Mouse (Mus musculus): ENCODE measurements around the gene Mafg. TPM values are rescaled to one million over a fixed set of nuclear protein-coding genes. Genes with fewer than 3 reads are reported as not detected.
"Not testable (repeated sequence)": the region's sequence is repeated elsewhere in the genome, so short reads cannot be mapped to it uniquely, and the experiment has no call there.

Gene Mafg
- polyA plus RNA-seq, 1 experiment from 2014 or later: 40.1 TPM

DNA sequence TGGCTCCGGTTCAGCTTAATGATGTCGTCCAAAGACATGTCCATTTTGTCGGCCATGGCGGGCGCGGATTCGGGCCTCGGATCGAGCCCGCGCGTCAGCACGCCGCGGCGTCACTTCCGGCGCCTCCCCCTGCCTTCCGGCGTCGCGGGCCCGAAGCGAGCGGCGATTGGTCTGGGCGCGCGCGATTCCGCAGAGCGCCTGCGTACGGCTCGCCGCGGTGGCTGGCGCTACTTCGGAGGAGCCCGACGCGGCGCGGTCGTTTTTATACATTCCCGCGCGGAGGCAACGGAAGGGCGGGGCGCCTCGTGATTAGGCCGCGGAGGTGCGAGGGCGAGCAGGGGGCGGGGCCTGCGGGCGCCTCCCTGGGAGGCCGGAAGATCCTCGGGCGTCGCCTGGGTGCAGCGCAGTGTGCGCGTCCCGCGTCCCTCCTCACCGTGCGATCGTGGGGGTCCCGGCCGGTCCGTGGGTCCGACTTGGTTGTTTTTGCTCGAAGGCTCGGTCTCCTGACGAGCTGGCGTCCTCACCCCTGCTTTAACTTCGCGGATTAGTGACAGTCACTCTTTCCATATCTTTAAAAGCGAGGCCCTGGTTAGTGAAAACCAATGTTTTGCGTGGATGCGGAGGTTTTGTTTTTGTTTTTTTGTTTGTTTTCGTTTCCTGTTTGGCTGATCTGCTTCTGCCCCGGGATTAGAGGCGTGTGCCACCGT, 35.0 kb downstream of the Mafg start, which contains the start of the genes Alyref and Anapc11:
Gene Alyref (minus strand): TSS at position 83 of the 707 bp plus-strand sequence.
Gene Anapc11 (plus strand): TSS at position 139 of the 707 bp plus-strand sequence.
- Histone ChIP-seq H3K27me3 (no peaks in the 10 kb centered on the region), H3K9ac (peak within 1 kb of the TSS; percentile 93), H3K4me3 (peak within 1 kb of the TSS; percentile 83), H3K9me3 (replicated peaks) (no peaks in the 10 kb centered on the region), H3K36me3 (peaks cover 52% of the 10 kb centered on the region), H3K27ac (peak within 1 kb of the TSS; percentile 91), H3K4me1 (peaks cover 21% of the 10 kb centered on the region), H3K4me2 (replicated peaks) (peak within 1 kb of the TSS; percentile 96)
- peak; percentile 97 for ATAC-seq (ENCODE audit: low FRiP score)
- under 1% methylated on average over 88 of the region's 88 CpGs for WGBS

DNA sequence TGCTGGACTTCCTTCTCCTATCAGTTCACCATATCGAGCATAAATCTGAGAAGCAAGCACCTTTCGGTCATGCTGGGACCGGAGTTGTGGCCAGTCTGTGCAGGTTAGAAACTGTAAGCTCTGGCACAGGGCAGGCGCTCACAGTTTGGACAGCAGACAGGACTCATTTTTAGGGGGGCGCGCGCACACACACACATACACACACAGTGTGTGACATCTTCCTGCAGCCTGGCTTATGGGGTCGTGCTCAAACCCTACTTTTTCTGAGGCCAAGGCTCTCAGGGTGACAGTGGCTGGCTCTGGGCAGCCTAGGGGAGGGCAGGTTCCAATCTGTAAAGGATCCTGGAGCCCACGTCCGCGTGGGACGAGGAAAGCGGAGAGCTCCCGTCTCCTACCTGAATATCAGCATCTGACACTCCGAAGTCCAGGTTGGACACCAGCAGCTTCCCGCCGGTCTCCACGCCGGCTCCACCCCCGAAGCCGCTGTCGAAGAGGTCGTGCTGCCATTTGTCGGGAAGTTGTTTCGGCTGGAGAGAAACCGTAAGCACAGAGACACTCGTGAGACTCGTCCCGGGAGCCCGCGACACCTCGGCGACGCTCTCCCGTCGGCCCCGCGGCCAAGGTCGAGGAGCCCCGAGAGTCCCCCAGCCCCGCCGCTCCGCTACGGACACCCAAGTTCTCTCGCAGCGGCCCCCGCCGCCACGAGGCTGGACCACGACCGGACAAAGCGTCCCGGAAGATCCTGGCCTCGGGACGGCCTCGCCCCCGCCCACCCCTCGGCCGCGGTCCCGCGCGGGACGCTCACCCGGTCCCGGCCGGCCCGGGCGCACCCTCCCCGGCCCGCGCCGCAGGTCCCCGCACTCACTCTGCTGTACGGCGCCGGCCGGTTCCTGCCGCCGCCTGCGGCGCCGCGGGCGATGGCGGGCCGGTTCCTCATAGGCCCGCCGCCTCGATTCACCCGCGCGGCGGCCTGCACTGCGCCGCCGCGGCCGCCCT, 35.9 kb downstream of the Mafg start:
- Histone ChIP-seq H3K27ac (peak overlapping the region; percentile 91), H3K27me3 (no peaks in the 10 kb centered on the region), H3K9me3 (replicated peaks) (no peaks in the 10 kb centered on the region), H3K4me3 (peak overlapping the region; percentile 83), H3K4me1 (peaks cover 21% of the 10 kb centered on the region), H3K36me3 (peaks cover 52% of the 10 kb centered on the region), H3K9ac (peak overlapping the region; percentile 93), H3K4me2 (replicated peaks) (peak overlapping the region; percentile 96)
- WGBS: 4% methylated on average over 96 of the region's 99 CpGs
- peak; percentile 81 for ATAC-seq (ENCODE audit: low FRiP score)

GRCm38 (mm10) chr11:120588531-120588930, 44.9 kb downstream of the Mafg start:
- no peak overlapping the region for H3K9ac ChIP-seq
- WGBS: 97% methylated on average over 6 of the region's 6 CpGs
- H3K27ac ChIP-seq: no peak overlapping the region
- no peak overlapping the region for H3K4me2 ChIP-seq (replicated peaks)
- H3K4me1 ChIP-seq: no peaks in the 10 kb centered on the region
- ATAC-seq (ENCODE audit: low FRiP score): no peak
- H3K9me3 ChIP-seq (replicated peaks): no peaks in the 10 kb centered on the region; the same call in 1 of the 2 replicates
- no peak overlapping the region for H3K4me3 ChIP-seq
- H3K36me3 ChIP-seq: peaks cover 84% of the 10 kb centered on the region
- no peaks in the 10 kb centered on the region for H3K27me3 ChIP-seq

- ATAC-seq (ENCODE audit: low FRiP score): no peak
- H3K4me3 ChIP-seq: no peak overlapping the region
- H3K4me1 ChIP-seq: peaks cover 25% of the 10 kb centered on the region
- no peak overlapping the region for H3K27ac ChIP-seq
- peaks cover 55% of the 10 kb centered on the region for H3K36me3 ChIP-seq
- no peaks in the 10 kb centered on the region; the same call in 1 of the 2 replicates for H3K9me3 ChIP-seq (replicated peaks)
- 89% methylated on average over 1 of the region's 1 CpGs for WGBS
- H3K9ac ChIP-seq: no peak overlapping the region
- H3K27me3 ChIP-seq: no peaks in the 10 kb centered on the region
- no peak overlapping the region for H3K4me2 ChIP-seq (replicated peaks)
These were observed 49.5 kb downstream of the Mafg start for GRCm38 (mm10) chr11:120583937-120584336.

- not testable (repeated sequence) for H3K27ac ChIP-seq
- WGBS: 93% methylated on average over 2 of the region's 2 CpGs
These were observed 50.5 kb downstream of the Mafg start for GRCm38 (mm10) chr11:120582982-120583293.

GRCm38 (mm10) chr11:120582268-120582981, 51.0 kb downstream of the Mafg start:
- peak overlapping the region; percentile 93 for H3K27ac ChIP-seq
- peak overlapping the region; percentile 91 for H3K4me3 ChIP-seq
- peaks cover 57% of the 10 kb centered on the region for H3K36me3 ChIP-seq
- no peaks in the 10 kb centered on the region; the same call in 1 of the 2 replicates for H3K9me3 ChIP-seq (replicated peaks)
- WGBS: 71% methylated on average over 8 of the region's 8 CpGs
- peak overlapping the region; percentile 90 for H3K4me2 ChIP-seq (replicated peaks)
- peak overlapping the region; percentile 98 for H3K9ac ChIP-seq
- peaks cover 28% of the 10 kb centered on the region for H3K4me1 ChIP-seq
- 0 out of 2 replicates have a peak, but pooled peaks have one; percentile 5 for ATAC-seq (ENCODE audit: low FRiP score)
- no peaks in the 10 kb centered on the region for H3K27me3 ChIP-seq

More at GRCm38 (mm10) chr11:120582982-120583293, 50.5 kb downstream of the Mafg start:
- not testable (repeated sequence) for ATAC-seq (ENCODE audit: low FRiP score); H3K4me2 ChIP-seq (replicated peaks); H3K9ac ChIP-seq; H3K27me3 ChIP-seq; H3K9me3 ChIP-seq (replicated peaks); H3K4me3 ChIP-seq
- Histone ChIP-seq H3K4me1 (peaks cover 28% of the 10 kb centered on the region), H3K36me3 (peaks cover 57% of the 10 kb centered on the region)

DNA sequence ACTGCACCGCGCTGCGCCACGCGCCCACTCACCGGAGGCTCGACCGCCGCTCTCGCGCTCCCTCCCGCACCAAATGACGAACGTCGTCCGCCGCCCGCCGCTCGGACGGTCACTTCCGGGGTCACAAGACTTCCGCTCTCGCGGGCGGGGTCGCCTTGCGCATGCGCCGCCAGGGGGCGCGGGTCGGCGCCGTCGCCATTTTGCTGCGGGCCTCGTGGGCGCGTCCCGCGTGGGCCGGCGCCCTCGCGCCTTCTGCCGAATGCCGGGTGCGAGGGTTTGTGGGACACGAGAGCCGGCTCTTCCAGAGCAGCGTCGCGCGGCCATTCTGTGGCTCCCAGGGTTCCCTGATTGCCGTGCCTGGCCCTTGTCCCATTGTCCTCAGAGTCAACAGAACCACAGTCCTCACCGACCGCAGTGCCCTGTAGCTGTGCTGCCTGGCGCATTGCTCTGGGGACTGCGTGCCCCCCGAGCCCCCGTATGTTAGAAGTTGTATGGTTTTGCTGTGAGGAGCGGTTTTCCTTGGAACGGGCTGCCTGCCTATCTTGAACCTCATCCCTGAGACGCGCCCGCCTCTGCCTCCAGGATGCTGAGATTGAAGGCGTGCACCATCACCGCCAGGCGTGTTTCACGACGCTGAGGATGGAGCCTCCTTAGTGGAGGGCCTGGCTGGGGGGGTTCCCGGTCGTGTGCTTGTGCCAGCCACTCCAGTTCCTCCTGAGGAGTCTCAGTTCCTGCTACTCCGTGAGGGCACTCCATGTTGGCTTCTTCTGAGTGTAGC, 51.7 kb downstream of the Mafg start, which contains the start of gene Arhgdia:
Gene Arhgdia (minus strand): TSS at position 135 of the 778 bp plus-strand sequence.
- Histone ChIP-seq H3K9me3 (replicated peaks) (no peaks in the 10 kb centered on the region; the same call in 1 of the 2 replicates), H3K9ac (peak within 1 kb of the TSS; percentile 98), H3K27ac (peak within 1 kb of the TSS; percentile 93), H3K4me1 (peaks cover 28% of the 10 kb centered on the region), H3K36me3 (peaks cover 56% of the 10 kb centered on the region), H3K27me3 (no peaks in the 10 kb centered on the region), H3K4me3 (peak within 1 kb of the TSS; percentile 91), H3K4me2 (replicated peaks) (peak within 1 kb of the TSS; percentile 90)
- 5% methylated on average over 68 of the region's 75 CpGs for WGBS
- peak; percentile 65 for ATAC-seq (ENCODE audit: low FRiP score)

DNA sequence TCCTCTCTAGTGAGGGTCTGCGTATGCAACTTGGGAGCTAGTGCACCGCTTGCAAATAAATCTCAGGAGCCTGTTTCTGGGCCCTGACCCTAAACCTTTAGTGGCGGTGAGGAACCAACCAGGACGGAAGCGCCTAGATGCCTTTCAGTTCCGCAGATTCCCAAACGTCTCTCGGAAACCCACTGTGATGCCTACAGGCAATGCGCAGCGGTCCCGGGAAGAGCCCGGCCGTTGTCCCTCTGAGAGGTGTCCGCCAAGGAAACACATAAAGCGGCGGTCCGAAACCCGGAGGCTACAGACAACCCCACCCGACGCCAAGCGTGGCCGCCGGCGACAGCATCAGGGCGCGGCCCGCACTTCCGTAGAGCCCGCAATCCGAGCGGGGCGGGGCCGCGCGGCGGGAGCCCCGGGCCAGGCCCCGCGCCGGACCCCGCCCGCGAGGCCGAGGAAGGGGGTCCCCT, 52.5 kb downstream of the Mafg start:
- ATAC-seq (ENCODE audit: low FRiP score): peak; percentile 38
- Histone ChIP-seq H3K9ac (peak overlapping the region; percentile 98), H3K4me1 (peaks cover 28% of the 10 kb centered on the region), H3K4me3 (peak overlapping the region; percentile 91), H3K9me3 (replicated peaks) (no peaks in the 10 kb centered on the region; the same call in 1 of the 2 replicates), H3K4me2 (replicated peaks) (peak overlapping the region; percentile 90), H3K36me3 (peaks cover 48% of the 10 kb centered on the region), H3K27me3 (no peaks in the 10 kb centered on the region), H3K27ac (peak overlapping the region; percentile 93)
- under 1% methylated on average over 35 of the region's 44 CpGs for WGBS

DNA sequence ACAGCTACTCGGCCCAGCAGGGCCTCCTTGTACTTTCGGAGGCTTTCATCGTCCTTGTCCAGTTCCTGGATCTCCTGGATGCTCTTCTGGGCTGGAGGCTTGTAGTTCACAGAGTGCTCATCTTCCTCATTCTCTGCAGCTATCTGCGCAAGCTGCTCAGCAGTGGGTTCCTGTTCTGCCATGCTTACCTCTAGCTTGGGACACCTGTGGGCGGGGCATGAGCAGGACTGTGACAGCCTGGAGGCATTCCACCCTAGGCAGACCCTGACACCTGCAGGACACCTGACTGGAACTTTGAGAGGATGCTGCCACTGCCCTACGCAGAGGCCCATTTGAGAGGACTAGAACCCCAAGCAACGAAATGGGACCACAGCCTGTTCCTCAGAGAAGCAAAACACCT, 53.2 kb downstream of the Mafg start:
- Histone ChIP-seq H3K27me3 (no peaks in the 10 kb centered on the region), H3K36me3 (peaks cover 41% of the 10 kb centered on the region), H3K4me3 (peak overlapping the region; percentile 91), H3K9ac (peak overlapping the region; percentile 98), H3K4me1 (peaks cover 28% of the 10 kb centered on the region), H3K9me3 (replicated peaks) (no peaks in the 10 kb centered on the region; the same call in 1 of the 2 replicates), H3K4me2 (replicated peaks) (peak overlapping the region; percentile 90), H3K27ac (peak overlapping the region; percentile 93)
- ATAC-seq (ENCODE audit: low FRiP score): no peak
- WGBS: 67% methylated on average over 7 of the region's 7 CpGs

DNA sequence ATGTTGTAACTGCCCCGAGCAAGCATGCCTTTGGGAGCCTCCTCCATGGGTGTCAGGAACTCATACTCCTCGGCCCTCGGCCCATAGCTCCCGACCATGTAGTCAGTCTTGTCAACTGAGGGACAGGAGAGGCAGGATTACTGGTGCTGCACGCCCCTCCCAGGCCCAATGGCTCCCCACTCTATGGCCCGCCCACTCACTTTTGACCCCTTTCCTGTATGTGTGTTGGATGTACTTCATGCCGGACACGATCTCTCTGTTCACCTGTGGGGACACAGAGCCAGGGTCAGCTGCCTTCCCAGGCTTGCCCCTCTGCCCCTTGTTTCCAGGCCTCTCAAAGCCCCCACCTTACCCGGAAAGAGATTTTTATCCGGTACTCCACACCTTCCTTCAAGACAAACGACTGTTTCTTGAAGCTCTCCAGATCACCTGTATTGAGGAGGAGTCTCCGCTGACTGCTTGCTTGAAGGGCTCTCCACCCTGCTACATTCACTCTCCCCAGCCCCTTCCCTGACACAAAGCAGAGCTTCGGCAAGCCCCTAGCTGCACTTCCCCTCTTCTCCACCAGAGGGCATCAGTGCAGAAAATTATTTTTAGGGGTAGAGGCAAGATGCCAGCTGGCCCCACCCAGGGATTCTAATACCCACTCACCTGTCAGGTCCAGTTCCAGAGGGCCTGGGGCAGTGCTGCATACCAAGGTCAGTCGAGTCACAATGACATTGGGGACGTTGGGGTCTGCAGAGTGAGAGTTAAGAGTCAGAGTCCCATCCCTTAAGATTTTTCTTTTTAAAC, 53.9 kb downstream of the Mafg start:
- peak overlapping the region; percentile 98; the same call in 1 of the 2 replicates for H3K9ac ChIP-seq

More for the DNA sequence above, 53.9 kb downstream of the Mafg start:
- Histone ChIP-seq H3K9me3 (replicated peaks) (no peaks in the 10 kb centered on the region; the same call in 1 of the 2 replicates), H3K4me1 (peaks cover 29% of the 10 kb centered on the region), H3K4me3 (peak overlapping the region; percentile 91), H3K4me2 (replicated peaks) (peak overlapping the region; percentile 90), H3K27me3 (no peaks in the 10 kb centered on the region), H3K36me3 (peaks cover 37% of the 10 kb centered on the region), H3K27ac (peak overlapping the region; percentile 93)
- ATAC-seq (ENCODE audit: low FRiP score): no peak
- 61% methylated on average over 15 of the region's 15 CpGs for WGBS
